Mouse (Mus musculus): ENCODE measurements around the gene Ncam1. TPM values are rescaled to one million over a fixed set of nuclear protein-coding genes. Genes with fewer than 3 reads are reported as not detected.
A peak's percentile ranks its signal among the peaks of the same experiment; 100 is the strongest.

The Ncam1 gene
- polyA plus RNA-seq, 1 experiment from 2014 or later = 39.8 TPM

DNA sequence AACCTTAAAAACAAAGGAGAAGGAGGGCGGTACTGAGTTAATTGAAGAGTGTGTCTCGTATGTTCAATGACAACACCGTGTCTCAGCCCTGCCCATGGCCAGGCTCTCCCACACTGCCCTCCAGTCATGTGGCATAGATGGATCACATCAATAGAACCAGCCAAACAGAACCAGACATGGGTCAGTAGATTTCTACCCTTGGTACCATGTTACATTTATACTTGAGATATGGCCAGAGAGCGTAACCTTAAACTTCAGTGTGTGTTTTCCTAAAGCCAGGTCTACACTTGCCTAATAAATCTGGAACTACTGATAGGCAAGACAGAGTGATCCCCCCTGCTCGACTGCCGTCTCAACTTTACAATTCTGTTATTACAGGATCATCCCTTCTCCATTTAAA is 38.2 kb downstream of the Ncam1 start:
- H3K4me3 ChIP-seq (ENCODE audit: low read depth, low read length) = no peak overlapping the region
- no peak for ATAC-seq (replicated peaks; ENCODE audit: insufficient number of reproducible peaks, low FRiP score, low TSS enrichment)
- no peaks in the 10 kb centered on the region for H3K36me3 ChIP-seq (ENCODE audit: control insufficient read depth, insufficient read depth, low read length)
- no peak overlapping the region for H3K4me2 ChIP-seq
- no peaks in the 10 kb centered on the region for H3K4me1 ChIP-seq (ENCODE audit: control insufficient read depth, insufficient read depth, low read length)
- no peak overlapping the region for H3K27ac ChIP-seq (ENCODE audit: low read depth, low read length)
- H3K9me3 ChIP-seq (replicated peaks; ENCODE audit: control insufficient read depth, low read length) = no peaks in the 10 kb centered on the region
- no peaks in the 10 kb centered on the region for H3K27me3 ChIP-seq (ENCODE audit: control insufficient read depth, insufficient read depth, low read length)
- 81% methylated on average over 6 of the region's 6 CpGs for WGBS (ENCODE audit: insufficient replicate concordance)
- H3K9ac ChIP-seq (ENCODE audit: low read depth, low read length) = no peak overlapping the region

- Histone ChIP-seq H3K9me3 (replicated peaks; ENCODE audit: control insufficient read depth, low read length) (no peaks in the 10 kb centered on the region), H3K4me1 (ENCODE audit: control insufficient read depth, insufficient read depth, low read length) (peaks cover 10% of the 10 kb centered on the region), H3K4me2 (no peak overlapping the region), H3K27ac (ENCODE audit: low read depth, low read length) (no peak overlapping the region), H3K27me3 (ENCODE audit: control insufficient read depth, insufficient read depth, low read length) (no peaks in the 10 kb centered on the region), H3K36me3 (ENCODE audit: control insufficient read depth, insufficient read depth, low read length) (no peaks in the 10 kb centered on the region), H3K4me3 (ENCODE audit: low read depth, low read length) (no peak overlapping the region), H3K9ac (ENCODE audit: low read depth, low read length) (no peak overlapping the region)
- ATAC-seq (replicated peaks; ENCODE audit: insufficient number of reproducible peaks, low FRiP score, low TSS enrichment) = no peak
- WGBS (ENCODE audit: insufficient replicate concordance) = 72% methylated on average over 2 of the region's 2 CpGs
Observed at GRCm38 (mm10) chr9:49758436-49758835, 40.3 kb downstream of the Ncam1 start.

GRCm38 (mm10) chr9:49757986-49758385 is 40.7 kb downstream of the Ncam1 start:
- Histone ChIP-seq H3K4me2 (no peak overlapping the region), H3K4me3 (ENCODE audit: low read depth, low read length) (no peak overlapping the region), H3K9ac (ENCODE audit: low read depth, low read length) (0 out of 2 replicates have a peak overlapping the region, but pooled peaks have one; percentile 22), H3K9me3 (replicated peaks; ENCODE audit: control insufficient read depth, low read length) (no peaks in the 10 kb centered on the region), H3K27ac (ENCODE audit: low read depth, low read length) (no peak overlapping the region), H3K4me1 (ENCODE audit: control insufficient read depth, insufficient read depth, low read length) (peaks cover 10% of the 10 kb centered on the region), H3K36me3 (ENCODE audit: control insufficient read depth, insufficient read depth, low read length) (no peaks in the 10 kb centered on the region), H3K27me3 (ENCODE audit: control insufficient read depth, insufficient read depth, low read length) (no peaks in the 10 kb centered on the region)
- 74% methylated on average over 12 of the region's 12 CpGs for WGBS (ENCODE audit: insufficient replicate concordance)
- no peak for ATAC-seq (replicated peaks; ENCODE audit: insufficient number of reproducible peaks, low FRiP score, low TSS enrichment)

DNA sequence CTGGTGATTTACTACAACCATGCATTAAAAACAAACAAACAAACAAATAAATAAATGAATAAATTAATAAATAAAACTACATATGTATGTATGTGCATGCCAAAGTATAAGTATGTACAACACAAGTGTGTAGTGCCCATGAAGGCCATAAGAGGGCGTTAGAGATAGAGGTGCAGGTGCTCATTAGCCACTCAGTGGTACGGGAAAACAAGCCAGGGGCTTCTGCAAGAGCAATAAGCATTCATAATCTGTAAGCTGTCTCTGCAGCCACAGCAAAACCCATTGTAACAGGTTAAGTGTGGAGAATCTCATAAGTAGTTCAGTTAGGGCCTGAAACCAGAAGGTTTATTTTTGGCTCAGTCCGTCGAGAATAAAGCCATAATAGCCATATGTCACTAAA is 41.1 kb downstream of the Ncam1 start:
- Histone ChIP-seq H3K36me3 (ENCODE audit: control insufficient read depth, insufficient read depth, low read length) (no peaks in the 10 kb centered on the region), H3K27me3 (ENCODE audit: control insufficient read depth, insufficient read depth, low read length) (no peaks in the 10 kb centered on the region), H3K27ac (ENCODE audit: low read depth, low read length) (no peak overlapping the region), H3K4me1 (ENCODE audit: control insufficient read depth, insufficient read depth, low read length) (peaks cover 10% of the 10 kb centered on the region), H3K4me3 (ENCODE audit: low read depth, low read length) (no peak overlapping the region), H3K9ac (ENCODE audit: low read depth, low read length) (no peak overlapping the region), H3K4me2 (no peak overlapping the region), H3K9me3 (replicated peaks; ENCODE audit: control insufficient read depth, low read length) (no peaks in the 10 kb centered on the region)
- no peak for ATAC-seq (replicated peaks; ENCODE audit: insufficient number of reproducible peaks, low FRiP score, low TSS enrichment)
- 84% methylated on average over 4 of the region's 4 CpGs for WGBS (ENCODE audit: insufficient replicate concordance)

- no peak overlapping the region for H3K4me3 ChIP-seq (ENCODE audit: low read depth, low read length)
- WGBS (ENCODE audit: insufficient replicate concordance) = 89% methylated on average over 4 of the region's 4 CpGs
- no peak overlapping the region for H3K9ac ChIP-seq (ENCODE audit: low read depth, low read length)
- no peak for ATAC-seq (replicated peaks; ENCODE audit: insufficient number of reproducible peaks, low FRiP score, low TSS enrichment)
- H3K27ac ChIP-seq (ENCODE audit: low read depth, low read length) = no peak overlapping the region
- H3K36me3 ChIP-seq (ENCODE audit: control insufficient read depth, insufficient read depth, low read length) = no peaks in the 10 kb centered on the region
- no peaks in the 10 kb centered on the region for H3K9me3 ChIP-seq (replicated peaks; ENCODE audit: control insufficient read depth, low read length)
- no peaks in the 10 kb centered on the region for H3K27me3 ChIP-seq (ENCODE audit: control insufficient read depth, insufficient read depth, low read length)
- H3K4me1 ChIP-seq (ENCODE audit: control insufficient read depth, insufficient read depth, low read length) = peaks cover 10% of the 10 kb centered on the region
- H3K4me2 ChIP-seq = no peak overlapping the region
Observed at GRCm38 (mm10) chr9:49756725-49757124, 42.0 kb downstream of the Ncam1 start.

DNA sequence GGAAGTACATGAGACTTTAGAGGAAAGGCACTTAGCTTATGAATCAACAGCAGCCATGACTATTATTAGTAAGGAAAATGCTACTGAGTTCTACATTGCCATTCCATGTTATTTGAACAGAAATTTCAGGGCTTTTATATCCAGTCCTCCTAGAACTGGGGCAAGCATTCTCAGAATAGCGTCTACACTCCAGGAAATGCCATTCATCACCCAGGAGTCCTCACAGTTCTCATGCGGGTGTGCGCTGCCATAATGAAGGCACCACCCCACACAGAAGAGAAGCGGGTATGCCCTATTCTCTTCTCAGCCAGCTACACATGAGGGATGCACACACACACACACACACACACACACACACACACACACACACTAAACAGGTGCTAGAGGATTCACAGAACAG is 43.5 kb downstream of the Ncam1 start:
- Histone ChIP-seq H3K27ac (ENCODE audit: low read depth, low read length) (no peak overlapping the region), H3K4me2 (no peak overlapping the region), H3K4me1 (ENCODE audit: control insufficient read depth, insufficient read depth, low read length) (peaks cover 10% of the 10 kb centered on the region), H3K9me3 (replicated peaks; ENCODE audit: control insufficient read depth, low read length) (no peaks in the 10 kb centered on the region), H3K27me3 (ENCODE audit: control insufficient read depth, insufficient read depth, low read length) (no peaks in the 10 kb centered on the region), H3K4me3 (ENCODE audit: low read depth, low read length) (no peak overlapping the region), H3K36me3 (ENCODE audit: control insufficient read depth, insufficient read depth, low read length) (no peaks in the 10 kb centered on the region), H3K9ac (ENCODE audit: low read depth, low read length) (no peak overlapping the region)
- no peak for ATAC-seq (replicated peaks; ENCODE audit: insufficient number of reproducible peaks, low FRiP score, low TSS enrichment)
- 58% methylated on average over 4 of the region's 4 CpGs for WGBS (ENCODE audit: insufficient replicate concordance)

DNA sequence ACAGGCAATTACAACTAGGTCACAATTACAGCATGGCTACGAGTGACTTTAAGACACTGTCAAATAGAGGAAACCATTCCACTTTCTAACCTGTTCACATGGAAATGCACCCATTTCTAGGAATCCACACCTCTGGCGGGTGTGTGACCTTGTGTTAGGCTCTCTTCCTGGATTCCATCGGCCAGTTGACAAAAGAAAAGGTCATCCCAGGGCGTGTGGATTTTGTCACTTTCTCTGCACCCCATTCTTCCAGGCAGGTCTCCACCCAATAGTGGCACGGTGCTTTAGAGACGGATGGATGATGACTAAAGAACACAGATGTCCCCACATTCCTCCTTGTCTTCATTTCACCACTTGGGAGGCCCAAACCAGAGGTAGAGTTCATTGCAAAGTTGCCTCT is 47.3 kb downstream of the Ncam1 start:
- WGBS (ENCODE audit: insufficient replicate concordance) = 62% methylated on average over 6 of the region's 6 CpGs
- no peak for ATAC-seq (replicated peaks; ENCODE audit: insufficient number of reproducible peaks, low FRiP score, low TSS enrichment)
- Histone ChIP-seq H3K4me2 (no peak overlapping the region), H3K4me1 (ENCODE audit: control insufficient read depth, insufficient read depth, low read length) (peaks cover 10% of the 10 kb centered on the region), H3K4me3 (ENCODE audit: low read depth, low read length) (no peak overlapping the region), H3K27me3 (ENCODE audit: control insufficient read depth, insufficient read depth, low read length) (no peaks in the 10 kb centered on the region), H3K9ac (ENCODE audit: low read depth, low read length) (no peak overlapping the region), H3K9me3 (replicated peaks; ENCODE audit: control insufficient read depth, low read length) (no peaks in the 10 kb centered on the region), H3K27ac (ENCODE audit: low read depth, low read length) (no peak overlapping the region), H3K36me3 (ENCODE audit: control insufficient read depth, insufficient read depth, low read length) (no peaks in the 10 kb centered on the region)

DNA sequence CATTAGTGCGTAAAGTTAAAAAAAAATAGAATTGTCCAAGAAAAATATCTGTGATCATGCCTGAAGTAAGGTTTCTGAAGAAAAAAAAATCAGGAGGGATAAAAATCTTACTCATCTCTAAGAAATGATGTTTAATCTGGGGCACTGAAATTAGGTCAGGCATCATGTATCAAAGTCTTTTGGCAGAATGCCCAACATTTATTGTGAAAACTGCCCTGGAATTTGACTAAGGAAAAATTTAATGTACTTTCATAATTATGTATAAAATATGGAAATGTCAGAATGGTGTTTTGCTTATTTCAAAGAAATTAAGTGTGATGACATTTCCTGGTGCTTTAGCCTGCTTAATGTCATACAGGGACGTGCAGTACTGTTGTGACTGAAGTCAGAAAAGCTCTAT is 52.5 kb downstream of the Ncam1 start:
- H3K27ac ChIP-seq (ENCODE audit: low read depth, low read length) = no peak overlapping the region
- no peak overlapping the region for H3K4me3 ChIP-seq (ENCODE audit: low read depth, low read length)
- ATAC-seq (replicated peaks; ENCODE audit: insufficient number of reproducible peaks, low FRiP score, low TSS enrichment) = no peak
- H3K4me2 ChIP-seq = no peak overlapping the region
- WGBS (ENCODE audit: insufficient replicate concordance) = 87% methylated on average over 2 of the region's 2 CpGs
- no peak overlapping the region for H3K9ac ChIP-seq (ENCODE audit: low read depth, low read length)
- H3K4me1 ChIP-seq (ENCODE audit: control insufficient read depth, insufficient read depth, low read length) = no peaks in the 10 kb centered on the region
- H3K27me3 ChIP-seq (ENCODE audit: control insufficient read depth, insufficient read depth, low read length) = no peaks in the 10 kb centered on the region
- H3K9me3 ChIP-seq (replicated peaks; ENCODE audit: control insufficient read depth, low read length) = no peaks in the 10 kb centered on the region
- no peaks in the 10 kb centered on the region for H3K36me3 ChIP-seq (ENCODE audit: control insufficient read depth, insufficient read depth, low read length)

- Histone ChIP-seq H3K27ac (ENCODE audit: low read depth, low read length) (no peak overlapping the region), H3K9me3 (replicated peaks; ENCODE audit: control insufficient read depth, low read length) (no peaks in the 10 kb centered on the region), H3K4me2 (no peak overlapping the region), H3K9ac (ENCODE audit: low read depth, low read length) (no peak overlapping the region), H3K4me3 (ENCODE audit: low read depth, low read length) (no peak overlapping the region), H3K36me3 (ENCODE audit: control insufficient read depth, insufficient read depth, low read length) (no peaks in the 10 kb centered on the region), H3K27me3 (ENCODE audit: control insufficient read depth, insufficient read depth, low read length) (no peaks in the 10 kb centered on the region), H3K4me1 (ENCODE audit: control insufficient read depth, insufficient read depth, low read length) (no peaks in the 10 kb centered on the region)
- WGBS (ENCODE audit: insufficient replicate concordance) = 59% methylated on average over 4 of the region's 4 CpGs
- ATAC-seq (replicated peaks; ENCODE audit: insufficient number of reproducible peaks, low FRiP score, low TSS enrichment) = no peak
Observed at GRCm38 (mm10) chr9:49745696-49746095, 53.0 kb downstream of the Ncam1 start.
